Mouse (Mus musculus): ENCODE measurements around the gene Faah. TPM values are rescaled to one million over a fixed set of nuclear protein-coding genes. Genes with fewer than 3 reads are reported as not detected.

The Faah gene
- polyA plus RNA-seq, 1 experiment, result 0.08 TPM

DNA sequence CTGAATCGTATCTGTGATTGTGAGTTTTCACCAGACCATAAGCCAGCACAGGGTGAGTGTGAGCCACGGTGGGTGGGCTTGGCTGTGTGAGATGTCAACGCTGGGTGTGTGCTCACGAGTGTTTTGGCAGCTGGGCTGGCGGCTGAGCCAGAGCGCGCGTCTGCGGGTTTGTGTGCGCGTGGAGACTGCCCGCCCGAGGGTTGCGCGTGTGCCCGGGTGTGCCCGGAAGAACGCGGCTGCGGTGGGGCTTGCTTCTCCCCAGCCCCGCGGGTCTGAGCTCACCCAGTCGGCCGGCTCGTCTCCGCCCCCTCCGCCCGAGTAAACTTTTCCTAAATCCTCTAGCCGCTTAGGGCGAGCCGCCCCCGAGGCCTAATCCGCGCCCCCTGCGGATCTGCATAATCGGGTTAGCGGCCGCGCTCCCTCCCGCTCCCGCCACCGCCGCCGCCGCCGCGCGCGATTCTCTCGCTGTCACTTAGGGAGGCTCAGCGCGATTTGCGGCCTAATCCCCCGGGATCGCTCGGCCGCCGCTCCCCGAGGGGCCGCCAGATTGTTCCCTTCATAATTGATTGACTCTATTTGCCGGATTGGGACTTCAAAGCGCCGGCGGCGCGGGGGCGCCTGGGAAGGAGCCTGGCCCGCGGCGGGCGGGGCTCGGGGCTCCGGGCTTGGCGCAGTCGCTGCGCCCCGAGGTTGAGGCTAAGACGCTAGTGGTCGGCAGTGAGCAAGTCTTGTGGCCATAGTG, 54.9 kb downstream of the Faah start:
- TF ChIP-seq E2F4 (IDR thresholded peaks at IDR 0.05; ENCODE audit: insufficient read depth) (no peak), MYOG (IDR thresholded peaks at IDR 0.05; ENCODE audit: control insufficient read depth in 1 of 3, insufficient read depth in 1 of 3, insufficient read length in 2 of 3, low read depth in 2 of 3) (peak in 1 of 3 experiments; percentile 13), MYOD1 (IDR thresholded peaks at IDR 0.05; ENCODE audit: control insufficient read depth in 1 of 3, insufficient read length in 2 of 3, low read depth in 2 of 3) (no peak)
- H3K4me2 ChIP-seq (ENCODE audit: low read depth), result peak overlapping the region; percentile 60
- peaks cover 47% of the 10 kb centered on the region for H3K27me3 ChIP-seq (ENCODE audit: control insufficient read depth, insufficient read depth, insufficient read length)
- H3K79me2 ChIP-seq (ENCODE audit: control insufficient read depth, insufficient read depth), result no peaks in the 10 kb centered on the region
- no peak overlapping the region for H3ac ChIP-seq (ENCODE audit: control insufficient read depth, insufficient read length)
- H3K4me3 ChIP-seq, result no peak overlapping the region
- no peaks in the 10 kb centered on the region for H3K36me3 ChIP-seq (ENCODE audit: control insufficient read depth, insufficient read depth)

DNA sequence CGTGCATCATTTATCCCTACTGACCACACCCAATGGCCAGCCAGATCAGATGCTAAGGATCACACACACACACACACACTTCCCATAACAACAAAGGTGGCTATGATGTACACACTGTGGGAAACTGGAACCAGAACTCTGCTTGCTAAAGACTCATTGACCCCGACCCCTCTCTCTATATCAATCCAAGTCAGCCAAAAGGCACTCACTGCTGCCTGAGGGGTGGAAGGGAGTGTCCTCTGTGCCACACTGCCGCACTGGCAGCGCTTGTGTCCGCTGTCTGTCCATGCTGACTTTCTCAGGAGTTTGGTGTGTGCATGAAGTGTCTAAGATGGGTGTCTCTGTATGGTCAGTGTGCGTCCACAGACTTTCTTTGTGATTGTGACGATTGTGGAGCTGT, 55.7 kb downstream of the Faah start:
- Histone ChIP-seq H3K27me3 (ENCODE audit: control insufficient read depth, insufficient read depth, insufficient read length) (peaks cover 49% of the 10 kb centered on the region), H3K36me3 (ENCODE audit: control insufficient read depth, insufficient read depth) (no peaks in the 10 kb centered on the region), H3K4me3 (no peak overlapping the region), H3K79me2 (ENCODE audit: control insufficient read depth, insufficient read depth) (no peaks in the 10 kb centered on the region), H3K4me2 (ENCODE audit: low read depth) (no peak overlapping the region), H3ac (ENCODE audit: control insufficient read depth, insufficient read length) (no peak overlapping the region)
- TF ChIP-seq REST (IDR thresholded peaks at IDR 0.05; ENCODE audit: insufficient read depth, insufficient read length), result no peak
- TF ChIP-seq MYOG (IDR thresholded peaks at IDR 0.05; ENCODE audit: control insufficient read depth in 1 of 3, insufficient read depth in 1 of 3, insufficient read length in 2 of 3, low read depth in 2 of 3), result no peak
- no peak for TF ChIP-seq POLR2A (IDR thresholded peaks at IDR 0.05; ENCODE audit: insufficient read length, low read depth)
- TF ChIP-seq E2F4 (IDR thresholded peaks at IDR 0.05; ENCODE audit: insufficient read depth), result no peak
- TF ChIP-seq USF1 (IDR thresholded peaks at IDR 0.05; ENCODE audit: low read depth), result no peak
- no peak for TF ChIP-seq CEBPB (IDR thresholded peaks at IDR 0.05; ENCODE audit: insufficient read depth, poor library complexity, severe bottlenecking)
- no peak for TF ChIP-seq MAX (IDR thresholded peaks at IDR 0.05; ENCODE audit: low read depth)
- TF ChIP-seq TCF3 (IDR thresholded peaks at IDR 0.05; ENCODE audit: insufficient read length, low read depth), result no peak
- no peak for TF ChIP-seq POLR2AphosphoS2 (IDR thresholded peaks at IDR 0.05; ENCODE audit: insufficient read length, low read depth)
- TF ChIP-seq SRF (IDR thresholded peaks at IDR 0.05; ENCODE audit: control insufficient read depth, insufficient read length, low read depth), result no peak
- no peak for TF ChIP-seq MYOD1 (IDR thresholded peaks at IDR 0.05; ENCODE audit: control insufficient read depth in 1 of 3, insufficient read length in 2 of 3, low read depth in 2 of 3)
- no peak for TF ChIP-seq TCF12 (IDR thresholded peaks at IDR 0.05; ENCODE audit: insufficient read depth, poor library complexity, severe bottlenecking)

DNA sequence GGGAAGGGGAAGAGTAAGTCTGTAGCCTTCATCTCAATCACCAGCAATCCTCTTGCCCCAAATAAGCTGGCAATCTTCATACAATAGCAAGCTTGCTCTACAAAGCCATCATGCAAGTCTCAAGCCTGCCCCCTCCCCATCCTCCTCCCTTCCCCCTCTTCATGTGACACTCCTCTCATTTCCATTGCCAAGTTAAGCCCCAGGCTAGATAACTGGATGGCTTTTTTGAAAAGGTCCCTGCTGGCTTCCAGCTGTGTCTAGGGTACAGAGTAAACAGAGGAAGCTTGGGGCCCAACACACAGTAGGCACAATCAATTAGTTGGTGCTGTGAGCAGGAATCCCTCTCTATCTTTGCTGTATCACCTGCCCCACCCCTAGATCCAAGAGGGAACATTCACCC, 58.2 kb downstream of the Faah start:
- Histone ChIP-seq H3K79me2 (ENCODE audit: control insufficient read depth, insufficient read depth) (no peaks in the 10 kb centered on the region), H3ac (ENCODE audit: control insufficient read depth, insufficient read length) (no peak overlapping the region), H3K27me3 (ENCODE audit: control insufficient read depth, insufficient read depth, insufficient read length) (peaks cover 52% of the 10 kb centered on the region), H3K4me3 (no peak overlapping the region), H3K4me2 (ENCODE audit: low read depth) (no peak overlapping the region), H3K36me3 (ENCODE audit: control insufficient read depth, insufficient read depth) (no peaks in the 10 kb centered on the region)
- no peak for TF ChIP-seq POLR2AphosphoS2 (IDR thresholded peaks at IDR 0.05; ENCODE audit: insufficient read length, low read depth)
- TF ChIP-seq TCF12 (IDR thresholded peaks at IDR 0.05; ENCODE audit: insufficient read depth, poor library complexity, severe bottlenecking), result no peak
- TF ChIP-seq POLR2A (IDR thresholded peaks at IDR 0.05; ENCODE audit: insufficient read length, low read depth), result no peak
- TF ChIP-seq MAX (IDR thresholded peaks at IDR 0.05; ENCODE audit: low read depth), result no peak

DNA sequence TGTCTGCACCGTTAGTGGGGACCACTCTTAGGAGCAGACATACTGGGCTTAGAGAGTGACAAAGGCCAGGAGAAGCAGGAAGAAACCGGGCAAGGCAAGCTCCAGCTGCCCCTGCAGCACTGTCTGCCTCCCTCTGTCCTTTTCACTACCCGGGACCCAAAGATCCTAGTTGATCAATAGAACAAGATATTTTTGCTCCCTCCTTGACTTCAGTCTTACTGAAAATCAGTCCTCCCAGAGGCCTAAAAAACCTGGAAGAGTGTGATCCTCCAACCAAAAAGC, 62.3 kb downstream of the Faah start:
- no peak for TF ChIP-seq E2F4 (IDR thresholded peaks at IDR 0.05; ENCODE audit: insufficient read depth)
- TF ChIP-seq CEBPB (IDR thresholded peaks at IDR 0.05; ENCODE audit: insufficient read depth, poor library complexity, severe bottlenecking), result no peak
- TF ChIP-seq REST (IDR thresholded peaks at IDR 0.05; ENCODE audit: insufficient read depth, insufficient read length), result no peak
- TF ChIP-seq MYOG (IDR thresholded peaks at IDR 0.05; ENCODE audit: control insufficient read depth in 1 of 3, insufficient read depth in 1 of 3, insufficient read length in 2 of 3, low read depth in 2 of 3), result no peak
- no peak for TF ChIP-seq MYOD1 (IDR thresholded peaks at IDR 0.05; ENCODE audit: control insufficient read depth in 1 of 3, insufficient read length in 2 of 3, low read depth in 2 of 3)
- TF ChIP-seq POLR2A (IDR thresholded peaks at IDR 0.05; ENCODE audit: insufficient read length, low read depth), result no peak
- TF ChIP-seq USF1 (IDR thresholded peaks at IDR 0.05; ENCODE audit: low read depth), result no peak
- TF ChIP-seq MAX (IDR thresholded peaks at IDR 0.05; ENCODE audit: low read depth), result no peak
- H3K4me3 ChIP-seq, result no peak overlapping the region
- H3K36me3 ChIP-seq (ENCODE audit: control insufficient read depth, insufficient read depth), result no peaks in the 10 kb centered on the region
- H3K27me3 ChIP-seq (ENCODE audit: control insufficient read depth, insufficient read depth, insufficient read length), result peaks cover 60% of the 10 kb centered on the region
- H3ac ChIP-seq (ENCODE audit: control insufficient read depth, insufficient read length), result no peak overlapping the region
- no peak overlapping the region for H3K4me2 ChIP-seq (ENCODE audit: low read depth)
- no peaks in the 10 kb centered on the region for H3K79me2 ChIP-seq (ENCODE audit: control insufficient read depth, insufficient read depth)

DNA sequence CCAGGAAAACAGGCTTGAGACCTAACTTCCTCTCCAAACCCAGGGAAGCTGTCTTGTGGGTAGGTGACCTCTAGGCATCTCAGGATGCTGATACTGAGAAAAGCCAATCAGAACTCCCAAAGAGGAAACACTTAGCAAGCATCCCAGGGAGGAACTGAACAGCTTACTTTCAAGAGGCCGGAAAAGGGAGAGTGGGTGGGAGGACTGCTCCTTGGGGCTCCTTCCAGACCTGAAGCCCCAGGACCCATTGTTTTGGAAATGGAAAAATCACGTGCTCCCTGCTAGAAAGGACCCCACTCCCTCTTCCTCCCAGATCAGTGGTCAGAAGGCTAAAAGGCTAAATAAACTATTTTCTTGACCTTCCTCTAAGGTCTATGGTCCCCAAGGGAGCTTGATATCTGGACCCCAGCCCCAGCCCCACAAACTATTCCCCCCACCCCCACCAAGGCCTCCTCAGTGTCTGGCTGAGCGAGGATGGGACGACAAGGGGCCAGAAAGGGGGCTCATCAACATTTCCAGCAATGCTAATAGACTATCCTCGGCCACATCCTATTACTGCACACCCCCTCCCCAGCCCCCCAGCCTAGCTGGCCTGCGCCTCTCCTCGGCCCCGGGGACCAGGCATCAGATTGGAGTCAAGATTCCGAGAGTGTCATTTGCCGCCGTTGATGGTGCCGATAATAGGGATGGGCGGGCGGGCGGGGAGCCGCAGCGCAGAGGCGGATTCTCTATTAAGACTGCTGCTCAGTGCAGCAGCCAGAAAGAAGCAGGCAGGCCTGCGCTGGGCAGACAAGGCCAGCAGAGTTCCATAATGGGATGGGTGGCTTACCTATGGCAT, 62.9 kb downstream of the Faah start:
- Histone ChIP-seq H3K36me3 (ENCODE audit: control insufficient read depth, insufficient read depth) (no peaks in the 10 kb centered on the region), H3K4me2 (ENCODE audit: low read depth) (no peak overlapping the region), H3K27me3 (ENCODE audit: control insufficient read depth, insufficient read depth, insufficient read length) (peaks cover 59% of the 10 kb centered on the region), H3K4me3 (no peak overlapping the region), H3K79me2 (ENCODE audit: control insufficient read depth, insufficient read depth) (no peaks in the 10 kb centered on the region), H3ac (ENCODE audit: control insufficient read depth, insufficient read length) (no peak overlapping the region)
- no peak for TF ChIP-seq E2F4 (IDR thresholded peaks at IDR 0.05; ENCODE audit: insufficient read depth)
- TF ChIP-seq MYOG (IDR thresholded peaks at IDR 0.05; ENCODE audit: control insufficient read depth in 1 of 3, insufficient read depth in 1 of 3, insufficient read length in 2 of 3, low read depth in 2 of 3), result no peak
- no peak for TF ChIP-seq CEBPB (IDR thresholded peaks at IDR 0.05; ENCODE audit: insufficient read depth, poor library complexity, severe bottlenecking)
- no peak for TF ChIP-seq USF1 (IDR thresholded peaks at IDR 0.05; ENCODE audit: low read depth)
- TF ChIP-seq REST (IDR thresholded peaks at IDR 0.05; ENCODE audit: insufficient read depth, insufficient read length), result no peak
- TF ChIP-seq SRF (IDR thresholded peaks at IDR 0.05; ENCODE audit: control insufficient read depth, insufficient read length, low read depth), result no peak
- TF ChIP-seq MYOD1 (IDR thresholded peaks at IDR 0.05; ENCODE audit: control insufficient read depth in 1 of 3, insufficient read length in 2 of 3, low read depth in 2 of 3), result no peak
- TF ChIP-seq POLR2AphosphoS2 (IDR thresholded peaks at IDR 0.05; ENCODE audit: insufficient read length, low read depth), result no peak
- no peak for TF ChIP-seq TCF12 (IDR thresholded peaks at IDR 0.05; ENCODE audit: insufficient read depth, poor library complexity, severe bottlenecking)
- no peak for TF ChIP-seq MAX (IDR thresholded peaks at IDR 0.05; ENCODE audit: low read depth)
- TF ChIP-seq POLR2A (IDR thresholded peaks at IDR 0.05; ENCODE audit: insufficient read length, low read depth), result no peak
- TF ChIP-seq TCF3 (IDR thresholded peaks at IDR 0.05; ENCODE audit: insufficient read length, low read depth), result no peak
